Comparison of ENCODE assay signal across 8 mouse cellular contexts in genomic region chr4:104911685-104912084, GRCm38 (mm10). TPM values are rescaled to one million over a fixed set of nuclear protein-coding genes. Genes with fewer than 3 reads are reported as not detected.
DNase-seq lines count a peak whose midpoint lies in the region; ATAC-seq and TF ChIP-seq lines count a peak whose summit lies in the region.
"Had no signal": no experiment of that assay in that cellular context is flagged by ENCODE, and none has a peak within 500 bp of the region (broad histone marks: within the 10 kb centered on the region; RNA-seq: fewer than 3 reads in every experiment).

No protein-coding gene starts in this region.

- peak; percentile 86 for DNase-seq in NIH3T3 (ENCODE audit: low read depth)
- peak; percentile 67 for DNase-seq in embryonic facial prominence, embryonic 14.5 days (ENCODE audit: low spot score)
- peak; percentile 74 to 84 for DNase-seq in heart, postnatal 14 days
- DNase-seq in layer of hippocampus, postnatal 10 days (ENCODE audit: low spot score in 2 of 2), result peak; percentile 77 to 82
- DNase-seq in lung, postnatal 4 days, result peak; percentile 63 to 74
- peak; percentile 51 to 82 for DNase-seq in spleen, postnatal 4 days (ENCODE audit: low spot score in 2 of 2)

- peak; percentile 68 for TF ChIP-seq CTCF in bone marrow, adult 2 months (IDR thresholded peaks at IDR 0.05; ENCODE audit: control insufficient read depth, insufficient read depth, low read length)

- 32% methylated on average over 7 of the region's 7 CpGs for WGBS in bone marrow, adult 2 months
- WGBS in embryonic facial prominence, embryonic 14.5 days, result 29% methylated on average over 7 of the region's 7 CpGs

- no peak overlapping the region for H3K4me2 ChIP-seq in embryonic facial prominence, embryonic 14.5 days (ENCODE audit: low read depth, low read length)

- intact Hi-C loops in heart, postnatal 14 days (cut with DNase I), result loop anchor here (5.0 kb wide), 2 partner anchors 211 to 1316 kb away; no protein-coding TSS in a partner anchor

- no peak overlapping the region for H3K4me3 ChIP-seq in bone marrow, adult 2 months (replicated peaks; ENCODE audit: control insufficient read depth, low read depth, low read length)
- no peak overlapping the region for H3K4me3 ChIP-seq in embryonic facial prominence, embryonic 14.5 days (ENCODE audit: low read depth, low read length)

- H3K9ac ChIP-seq in embryonic facial prominence, embryonic 14.5 days (ENCODE audit: low read depth, low read length), result no peak overlapping the region

- H3K36me3 ChIP-seq in embryonic facial prominence, embryonic 14.5 days (ENCODE audit: control insufficient read depth, insufficient read depth, low read length), result no peaks in the 10 kb centered on the region

- ATAC-seq in embryonic facial prominence, embryonic 14.5 days (ENCODE audit: low read depth), result peak; percentile 76

- 0 out of 2 replicates have a peak, but pooled peaks cover 10% of the 10 kb centered on the region for H3K27me3 ChIP-seq in embryonic facial prominence, embryonic 14.5 days (replicated peaks; ENCODE audit: control insufficient read depth, insufficient read depth, low read length)

- H3K27ac ChIP-seq in bone marrow, adult 2 months (ENCODE audit: control insufficient read depth, insufficient read depth, low read depth, low read length, poor library complexity), result no peak overlapping the region
- H3K27ac ChIP-seq in embryonic facial prominence, embryonic 14.5 days (replicated peaks; ENCODE audit: low read depth, low read length), result no peak overlapping the region
- H3K27ac ChIP-seq: macrophage had no signal

- H3K4me1 ChIP-seq in bone marrow, adult 2 months (ENCODE audit: control insufficient read depth, insufficient read depth, low read length), result no peaks in the 10 kb centered on the region
- peaks cover 4% of the 10 kb centered on the region; the same call in 1 of the 2 replicates for H3K4me1 ChIP-seq in embryonic facial prominence, embryonic 14.5 days (ENCODE audit: control insufficient read depth, insufficient read depth, low read length)

- no peaks in the 10 kb centered on the region for H3K9me3 ChIP-seq in embryonic facial prominence, embryonic 14.5 days (ENCODE audit: control insufficient read depth, low read length)

- no peak for TF ChIP-seq POLR2A in bone marrow, adult 2 months (IDR thresholded peaks at IDR 0.05; ENCODE audit: borderline replicate concordance, control insufficient read depth, low read depth, low read length)

RNA-seq across cellular contexts. Expression of gene Fyb2, which starts 1.6 kb away (rescaled TPM):
- not detected in 2 replicates for polyA plus RNA-seq in bone marrow, adult 2 months (2011; ENCODE audit: insufficient read depth, insufficient read length, low replicate concordance, missing spikeins)
- 0.28 and 0.38 TPM in 2 replicates for polyA plus RNA-seq in embryonic facial prominence, embryonic 14.5 days (2014; fragmentation: Nextera tagmentation; extraction: Ambion mirVana)
- not detected for total RNA-seq in heart, postnatal 14 days (2021)
- 1 to 10 TPM; 1.2 to 1.8 TPM for total RNA-seq in layer of hippocampus, postnatal 10 days (2021)

RNA-seq across cellular contexts. Expression of gene C8a, which starts 35.5 kb away (rescaled TPM):
- polyA plus RNA-seq in bone marrow, adult 2 months (2011; ENCODE audit: insufficient read depth, insufficient read length, low replicate concordance, missing spikeins), result 2.1 and 4.6 TPM in 2 replicates
- polyA plus RNA-seq in embryonic facial prominence, embryonic 14.5 days (2014; fragmentation: Nextera tagmentation; extraction: Ambion mirVana), result not detected in 2 replicates
- not detected for total RNA-seq in heart, postnatal 14 days (2021)
- total RNA-seq in layer of hippocampus, postnatal 10 days (2021), result not detected
- polyA plus RNA-seq: macrophage had no signal

RNA-seq across cellular contexts. Expression of gene Gm17662, which starts 54.6 kb away (rescaled TPM):
- polyA plus RNA-seq in bone marrow, adult 2 months (2011; ENCODE audit: insufficient read depth, insufficient read length, low replicate concordance, missing spikeins), result not detected in 2 replicates
- not detected in 2 replicates for polyA plus RNA-seq in embryonic facial prominence, embryonic 14.5 days (2014; fragmentation: Nextera tagmentation; extraction: Ambion mirVana)
- total RNA-seq in heart, postnatal 14 days (2021), result not detected
- total RNA-seq in layer of hippocampus, postnatal 10 days (2021), result not detected
- polyA plus RNA-seq: macrophage had no signal
